Mouse (Mus musculus): ENCODE results near the gene Rbm42. TPM values are rescaled to one million over a fixed set of nuclear protein-coding genes. Genes with fewer than 3 reads are reported as not detected.

Rbm42 gene
- polyA plus RNA-seq, 1 experiment: 24.9 TPM

DNA sequence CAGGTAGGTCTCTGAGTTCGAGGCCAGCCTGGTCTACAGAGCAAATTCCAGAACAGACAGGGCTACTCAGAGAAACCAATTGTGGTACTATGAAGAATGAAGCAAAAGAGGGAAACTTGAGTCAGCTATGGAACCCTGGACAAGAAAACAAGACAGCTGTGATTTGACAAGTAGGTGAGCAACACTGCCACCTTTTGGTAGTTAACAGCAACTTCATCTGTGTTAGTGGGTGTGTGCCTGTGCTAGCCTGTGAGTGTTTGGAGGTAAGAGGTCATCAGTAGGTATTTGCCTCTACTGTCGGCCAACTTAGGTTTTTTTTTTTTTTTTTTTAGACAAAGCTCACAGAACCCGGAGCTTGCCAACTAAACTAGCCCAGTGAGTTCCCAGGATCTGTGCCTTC lies 19.1 kb upstream of the Rbm42 start:
- TF ChIP-seq CTCF (IDR thresholded peaks at IDR 0.05; ENCODE audit: control insufficient read depth, insufficient read depth, low read length) (peak; percentile 29; the same call in 1 of the 2 replicates), POLR2A (IDR thresholded peaks at IDR 0.05; ENCODE audit: borderline replicate concordance, control insufficient read depth, low read depth, low read length) (no peak)
- WGBS: 36% methylated on average over 3 of the region's 3 CpGs

GRCm38 (mm10) chr7:30665321-30665720 lies 15.2 kb upstream of the Rbm42 start:
- TF ChIP-seq CTCF (IDR thresholded peaks at IDR 0.05; ENCODE audit: control insufficient read depth, insufficient read depth, low read length): no peak
- TF ChIP-seq POLR2A (IDR thresholded peaks at IDR 0.05; ENCODE audit: borderline replicate concordance, control insufficient read depth, low read depth, low read length): no peak
- WGBS: 5% methylated on average over 11 of the region's 11 CpGs
- no peaks in the 10 kb centered on the region for H3K4me1 ChIP-seq (ENCODE audit: control insufficient read depth, insufficient read depth, low read length)
- no peak overlapping the region for H3K27ac ChIP-seq (ENCODE audit: control insufficient read depth, insufficient read depth, low read depth, low read length, poor library complexity)
- H3K4me3 ChIP-seq (replicated peaks; ENCODE audit: control insufficient read depth, low read depth, low read length): peak overlapping the region; percentile 93

More for the DNA sequence above, 19.1 kb upstream of the Rbm42 start:
- H3K4me3 ChIP-seq (replicated peaks; ENCODE audit: control insufficient read depth, low read depth, low read length): no peak overlapping the region
- no peaks in the 10 kb centered on the region for H3K4me1 ChIP-seq (ENCODE audit: control insufficient read depth, insufficient read depth, low read length)
- H3K27ac ChIP-seq (ENCODE audit: control insufficient read depth, insufficient read depth, low read depth, low read length, poor library complexity): no peak overlapping the region

DNA sequence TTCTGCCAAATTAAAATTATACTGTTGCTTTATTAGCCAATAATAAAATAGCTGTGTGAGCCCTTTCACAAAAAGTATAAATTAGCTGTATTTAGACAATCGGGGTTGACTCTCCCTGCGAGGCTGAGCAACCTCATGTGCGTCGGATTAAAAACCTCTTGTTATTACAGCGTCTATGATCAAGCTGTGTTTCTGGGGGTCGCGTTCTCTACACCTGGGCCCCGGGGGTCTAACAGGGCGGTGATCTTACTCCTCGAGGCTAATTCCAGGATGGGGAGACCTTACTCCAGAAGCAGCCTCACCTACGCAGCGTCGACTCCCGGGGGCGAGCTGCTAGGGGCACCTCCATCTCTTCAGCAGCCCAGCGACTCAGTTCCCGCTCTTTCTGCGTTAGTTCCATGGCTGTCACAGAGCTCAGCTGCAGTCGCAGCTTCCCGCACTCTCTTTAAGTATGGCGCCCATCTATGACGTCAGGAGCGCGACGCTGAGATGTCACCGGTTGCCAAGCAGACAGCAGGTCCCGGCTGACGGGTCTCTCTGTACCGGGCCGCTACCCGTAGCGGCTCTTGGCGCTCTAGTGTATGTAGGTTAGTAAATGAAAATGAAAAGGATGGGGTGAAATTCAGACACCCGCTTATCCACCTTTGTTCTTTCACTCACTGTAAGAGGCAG lies 14.5 kb upstream of the Rbm42 start, which contains the start of gene Haus5:
Haus5 (minus strand) TSS at position 466 of the 672 bp plus-strand sequence.
- Histone ChIP-seq H3K4me3 (replicated peaks; ENCODE audit: control insufficient read depth, low read depth, low read length) (peak within 1 kb of the TSS; percentile 93), H3K4me1 (ENCODE audit: control insufficient read depth, insufficient read depth, low read length) (no peaks in the 10 kb centered on the region), H3K27ac (ENCODE audit: control insufficient read depth, insufficient read depth, low read depth, low read length, poor library complexity) (peak within 1 kb of the TSS; percentile 56; the same call in 1 of the 2 replicates)
- whole genome bisulfite sequencing: under 1% methylated on average over 34 of the region's 34 CpGs
- no peak; the same call in 1 of the 2 replicates for TF ChIP-seq POLR2A (IDR thresholded peaks at IDR 0.05; ENCODE audit: borderline replicate concordance, control insufficient read depth, low read depth, low read length)

DNA sequence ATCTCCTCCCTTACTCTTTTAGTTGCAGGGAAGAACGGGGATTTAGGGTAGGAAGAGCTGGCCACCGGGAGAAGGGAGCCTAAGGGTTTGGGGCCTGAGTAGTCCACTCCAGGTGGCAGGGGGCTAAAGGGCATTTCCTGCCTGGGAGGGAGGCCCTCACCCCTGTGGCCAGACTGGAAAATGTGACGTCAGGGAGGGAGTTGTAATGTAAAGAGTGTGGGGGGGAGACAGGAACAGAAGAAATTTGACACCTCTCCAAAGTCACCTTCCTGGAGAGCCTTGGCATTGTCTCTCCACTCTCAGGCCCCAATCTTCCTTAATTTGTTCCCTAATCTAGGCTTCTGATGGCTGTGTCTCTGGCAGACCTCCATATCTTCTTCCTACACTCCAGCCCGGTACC lies 11.0 kb downstream of the Rbm42 start:
- Histone ChIP-seq H3K27ac (ENCODE audit: control insufficient read depth, insufficient read depth, low read depth, low read length, poor library complexity) (no peak overlapping the region), H3K4me1 (ENCODE audit: control insufficient read depth, insufficient read depth, low read length) (no peaks in the 10 kb centered on the region), H3K4me3 (replicated peaks; ENCODE audit: control insufficient read depth, low read depth, low read length) (no peak overlapping the region)
- TF ChIP-seq CTCF (IDR thresholded peaks at IDR 0.05; ENCODE audit: control insufficient read depth, insufficient read depth, low read length) (no peak), POLR2A (IDR thresholded peaks at IDR 0.05; ENCODE audit: borderline replicate concordance, control insufficient read depth, low read depth, low read length) (no peak)
- 22% methylated on average over 4 of the region's 4 CpGs for WGBS

DNA sequence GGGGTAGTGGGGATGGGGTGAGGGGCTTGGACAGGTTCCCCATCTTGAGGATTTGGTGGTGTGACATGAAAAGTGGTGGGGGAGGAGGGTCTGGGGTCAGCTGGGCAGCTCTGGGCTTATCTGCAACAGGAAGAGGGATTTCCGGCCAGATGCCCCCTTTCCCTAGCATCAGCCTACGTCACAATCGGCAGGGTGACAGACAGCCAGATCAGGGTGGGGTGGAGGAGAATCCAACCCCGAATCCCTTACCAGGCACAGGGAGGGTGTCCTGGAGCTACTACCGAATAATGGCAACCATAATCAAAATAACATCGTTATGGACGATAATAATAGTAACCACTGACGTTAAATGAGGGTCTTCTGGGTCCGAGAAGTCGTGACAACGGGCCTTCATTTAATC lies 13.7 kb downstream of the Rbm42 start:
- WGBS: 34% methylated on average over 11 of the region's 11 CpGs
- TF ChIP-seq CTCF (IDR thresholded peaks at IDR 0.05; ENCODE audit: control insufficient read depth, insufficient read depth, low read length): no peak
- no peak for TF ChIP-seq POLR2A (IDR thresholded peaks at IDR 0.05; ENCODE audit: borderline replicate concordance, control insufficient read depth, low read depth, low read length)
- no peak overlapping the region for H3K27ac ChIP-seq (ENCODE audit: control insufficient read depth, insufficient read depth, low read depth, low read length, poor library complexity)
- no peak overlapping the region for H3K4me3 ChIP-seq (replicated peaks; ENCODE audit: control insufficient read depth, low read depth, low read length)
- no peaks in the 10 kb centered on the region; the same call in 1 of the 2 replicates for H3K4me1 ChIP-seq (ENCODE audit: control insufficient read depth, insufficient read depth, low read length)

GRCm38 (mm10) chr7:30635752-30636151 lies 14.4 kb downstream of the Rbm42 start, which contains the start of gene Etv2:
Etv2 (minus strand) TSS chr7:30635852.
- TF ChIP-seq CTCF (IDR thresholded peaks at IDR 0.05; ENCODE audit: control insufficient read depth, insufficient read depth, low read length) (no peak), POLR2A (IDR thresholded peaks at IDR 0.05; ENCODE audit: borderline replicate concordance, control insufficient read depth, low read depth, low read length) (no peak)
- Histone ChIP-seq H3K4me1 (ENCODE audit: control insufficient read depth, insufficient read depth, low read length) (no peaks in the 10 kb centered on the region; the same call in 1 of the 2 replicates), H3K27ac (ENCODE audit: control insufficient read depth, insufficient read depth, low read depth, low read length, poor library complexity) (no peak within 1 kb of the TSS), H3K4me3 (replicated peaks; ENCODE audit: control insufficient read depth, low read depth, low read length) (no peak within 1 kb of the TSS)
- WGBS: 4% methylated on average over 5 of the region's 5 CpGs

DNA sequence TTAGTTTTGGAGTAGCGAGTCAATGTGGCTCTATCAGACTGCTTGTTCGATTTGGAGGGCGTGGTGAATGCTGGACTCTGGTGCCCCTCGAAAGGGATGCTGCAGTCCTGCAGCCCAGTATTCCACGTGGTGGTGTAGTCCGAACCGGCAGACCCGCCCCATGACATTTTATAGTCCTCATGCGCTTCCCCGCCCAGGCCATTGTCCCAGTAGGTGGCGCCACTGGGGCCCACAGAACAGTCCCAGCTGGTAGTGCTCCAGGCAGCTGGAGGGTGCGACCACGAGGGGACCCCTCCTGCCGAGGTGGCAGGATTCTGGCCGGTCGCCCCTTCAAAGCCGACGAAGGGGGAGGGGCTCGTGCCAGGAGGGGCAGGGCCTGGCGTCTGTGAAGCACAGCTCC lies 15.5 kb downstream of the Rbm42 start:
- Histone ChIP-seq H3K4me3 (replicated peaks; ENCODE audit: control insufficient read depth, low read depth, low read length) (no peak overlapping the region), H3K4me1 (ENCODE audit: control insufficient read depth, insufficient read depth, low read length) (no peaks in the 10 kb centered on the region; the same call in 1 of the 2 replicates), H3K27ac (ENCODE audit: control insufficient read depth, insufficient read depth, low read depth, low read length, poor library complexity) (no peak overlapping the region)
- no peak for TF ChIP-seq POLR2A (IDR thresholded peaks at IDR 0.05; ENCODE audit: borderline replicate concordance, control insufficient read depth, low read depth, low read length)
- TF ChIP-seq CTCF (IDR thresholded peaks at IDR 0.05; ENCODE audit: control insufficient read depth, insufficient read depth, low read length): peak; percentile 66
- WGBS: 3% methylated on average over 20 of the region's 20 CpGs

- no peak overlapping the region for H3K27ac ChIP-seq (ENCODE audit: control insufficient read depth, insufficient read depth, low read depth, low read length, poor library complexity)
- TF ChIP-seq POLR2A (IDR thresholded peaks at IDR 0.05; ENCODE audit: borderline replicate concordance, control insufficient read depth, low read depth, low read length): no peak
- TF ChIP-seq CTCF (IDR thresholded peaks at IDR 0.05; ENCODE audit: control insufficient read depth, insufficient read depth, low read length): no peak
- WGBS: 4% methylated on average over 27 of the region's 27 CpGs
- H3K4me3 ChIP-seq (replicated peaks; ENCODE audit: control insufficient read depth, low read depth, low read length): no peak overlapping the region
- H3K4me1 ChIP-seq (ENCODE audit: control insufficient read depth, insufficient read depth, low read length): no peaks in the 10 kb centered on the region; the same call in 1 of the 2 replicates
Measured at GRCm38 (mm10) chr7:30633762-30634412, 16.2 kb downstream of the Rbm42 start.

Measured in bone marrow, adult 2 months (tissue).